Mouse (Mus musculus) heart, postnatal 14 days (tissue): Measurements from ENCODE around the gene Gm11733. TPM values are rescaled to one million over a fixed set of nuclear protein-coding genes. Genes with fewer than 3 reads are reported as not detected.
A peak's percentile ranks its signal among the peaks of the same experiment; 100 is the strongest.
"Not testable (repeated sequence)": the region's sequence is repeated elsewhere in the genome, so short reads cannot be mapped to it uniquely, and the experiment has no call there.

Experiments
- DNase-seq, 2 experiments: peaks; one replicate each; pipeline ENCODE4 v3.0.0; 2021 to 2022
- intact Hi-C: fragments of 180-260 bp; cut with DNase I; formaldehyde crosslinking; loops from one replicate; pipeline ENCODE4 v1.15.1; 2025
- long read RNA-seq, 2 experiments: library from polyadenylated mRNA; stranded (forward); transcript quantifications; one replicate each; pipeline ENCODE4 v2.0.0; 2021
- total RNA-seq, 2 experiments: library from RNA; stranded (reverse); gene quantifications; 2 replicates each; pipeline ENCODE4 v1.2.3; 2021

Gene Gm11733
- not detected for total RNA-seq
- long read RNA-seq, experiment 1, result 0 reads
- long read RNA-seq, experiment 2, result 0 reads

GRCm38 (mm10) chr11:117484198-117484597 is at the start of gene Gm11733:
Gene Gm11733 (plus strand): TSS chr11:117484368.
- intact Hi-C loops, result no loop called here
- no peak for DNase-seq

GRCm38 (mm10) chr11:117436401-117437109 is 47.6 kb upstream of the Gm11733 start:
- intact Hi-C loops, result no loop called here
- peak in 1 of 2 experiments; percentile 33 for DNase-seq

GRCm38 (mm10) chr11:117437110-117437490 is 47.1 kb upstream of the Gm11733 start:
- intact Hi-C loops, result no loop called here

GRCm38 (mm10) chr11:117438363-117438762 is 45.8 kb upstream of the Gm11733 start:
- DNase-seq, result no peak
- intact Hi-C loops, result no loop called here

More at GRCm38 (mm10) chr11:117437110-117437490, 47.1 kb upstream of the Gm11733 start:
- no peak for DNase-seq

GRCm38 (mm10) chr11:117440865-117441425 is 43.2 kb upstream of the Gm11733 start:
- no peak for DNase-seq
- intact Hi-C loops, result no loop called here

GRCm38 (mm10) chr11:117444090-117444489 is 40.1 kb upstream of the Gm11733 start:
- DNase-seq, result no peak
- intact Hi-C loops, result no loop called here

- intact Hi-C loops, result no loop called here
- no peak for DNase-seq
Observed at GRCm38 (mm10) chr11:117445707-117446106, 38.5 kb upstream of the Gm11733 start.

- no peak for DNase-seq
Observed at GRCm38 (mm10) chr11:117454086-117454485, 30.1 kb upstream of the Gm11733 start.

GRCm38 (mm10) chr11:117459148-117459547 is 25.0 kb upstream of the Gm11733 start:
- intact Hi-C loops, result no loop called here
- DNase-seq, result no peak

More at GRCm38 (mm10) chr11:117454086-117454485, 30.1 kb upstream of the Gm11733 start:
- intact Hi-C loops, result no loop called here

GRCm38 (mm10) chr11:117462202-117462864 is 21.8 kb upstream of the Gm11733 start:
- intact Hi-C loops, result no loop called here
- no peak for DNase-seq

- DNase-seq, intact Hi-C loops: not testable (repeated sequence)
Observed at GRCm38 (mm10) chr11:117463416-117463815, 20.8 kb upstream of the Gm11733 start.

- intact Hi-C loops, result no loop called here
- DNase-seq, result no peak
Observed at GRCm38 (mm10) chr11:117466292-117466691, 17.9 kb upstream of the Gm11733 start.

GRCm38 (mm10) chr11:117466911-117467310 is 17.3 kb upstream of the Gm11733 start:
- DNase-seq, result no peak

GRCm38 (mm10) chr11:117468585-117469363 is 15.4 kb upstream of the Gm11733 start:
- intact Hi-C loops, result no loop called here
- no peak for DNase-seq

More at GRCm38 (mm10) chr11:117466911-117467310, 17.3 kb upstream of the Gm11733 start:
- intact Hi-C loops, result no loop called here

GRCm38 (mm10) chr11:117469724-117470123 is 14.4 kb upstream of the Gm11733 start:
- intact Hi-C loops, result no loop called here
- DNase-seq, result no peak

- intact Hi-C loops, result no loop called here
- no peak for DNase-seq
Observed at GRCm38 (mm10) chr11:117470586-117471195, 13.5 kb upstream of the Gm11733 start.

GRCm38 (mm10) chr11:117471625-117472283 is 12.4 kb upstream of the Gm11733 start:
- intact Hi-C loops, result no loop called here
- DNase-seq, result peak; percentile 13 to 31

GRCm38 (mm10) chr11:117472885-117473284 is 11.3 kb upstream of the Gm11733 start:
- no peak for DNase-seq
- intact Hi-C loops, result no loop called here

- intact Hi-C loops, result no loop called here
Observed at GRCm38 (mm10) chr11:117475204-117475603, 9.0 kb upstream of the Gm11733 start.

GRCm38 (mm10) chr11:117475669-117476068 is 8.5 kb upstream of the Gm11733 start:
- intact Hi-C loops, result no loop called here
- DNase-seq, result peak; percentile 16 to 37

More at GRCm38 (mm10) chr11:117475204-117475603, 9.0 kb upstream of the Gm11733 start:
- no peak for DNase-seq
